Mouse (Mus musculus): Measurements from ENCODE around the gene Olfr328. TPM values are rescaled to one million over a fixed set of nuclear protein-coding genes. Genes with fewer than 3 reads are reported as not detected.
"Not testable (repeated sequence)": the region's sequence is repeated elsewhere in the genome, so short reads cannot be mapped to it uniquely, and the experiment has no call there.

The Olfr328 gene
- polyA plus RNA-seq, 1 experiment from 2014 or later = 0.12 TPM

- not testable (repeated sequence) for H3K27ac ChIP-seq (ENCODE audit: low read length); ATAC-seq (ENCODE audit: insufficient number of reproducible peaks, insufficient read depth, low FRiP score, low read depth); H3K9ac ChIP-seq (replicated peaks; ENCODE audit: low read depth, low read length); H3K4me3 ChIP-seq (ENCODE audit: low read depth, low read length); H3K4me1 ChIP-seq (ENCODE audit: control insufficient read depth, insufficient read depth, low read length); H3K4me2 ChIP-seq (replicated peaks; ENCODE audit: low read depth, low read length); H3K27me3 ChIP-seq (ENCODE audit: control insufficient read depth, insufficient read depth, low read length); H3K9me3 ChIP-seq (ENCODE audit: control insufficient read depth, low read depth, low read length); H3K36me3 ChIP-seq (ENCODE audit: control insufficient read depth, insufficient read depth, low read length)
Observed at GRCm38 (mm10) chr11:58502472-58502871, 53.0 kb downstream of the Olfr328 start, which contains the start of gene Olfr331. Gene Olfr331, minus strand, starts transcription at chr11:58502572.

Other genes starting within 250 kb of the Olfr328 start
- 19.8 and 21.3 TPM in 2 replicates for gene Zfp692, start 248.6 kb downstream of the Olfr328 start, polyA plus RNA-seq (2014; fragmentation: Nextera tagmentation; extraction: Ambion mirVana)
- gene Zfp672, start 225.3 kb downstream of the Olfr328 start, polyA plus RNA-seq (2014; fragmentation: Nextera tagmentation; extraction: Ambion mirVana) = 41.8 and 44.9 TPM in 2 replicates
- gene Sh3bp5l, start 224.9 kb downstream of the Olfr328 start, polyA plus RNA-seq (2014; fragmentation: Nextera tagmentation; extraction: Ambion mirVana) = 22.4 and 24.2 TPM in 2 replicates
- 32.0 and 42.9 TPM in 2 replicates for gene Lypd8, start 176.6 kb downstream of the Olfr328 start, polyA plus RNA-seq (2014; fragmentation: Nextera tagmentation; extraction: Ambion mirVana)
- gene 1810065E05Rik, start 134.5 kb downstream of the Olfr328 start, polyA plus RNA-seq (2014; fragmentation: Nextera tagmentation; extraction: Ambion mirVana) = not detected in 2 replicates
- not detected in 2 replicates for gene Gm12253, start 123.1 kb downstream of the Olfr328 start, polyA plus RNA-seq (2014; fragmentation: Nextera tagmentation; extraction: Ambion mirVana)
- not detected in 2 replicates for gene Lypd9, start 102.7 kb downstream of the Olfr328 start, polyA plus RNA-seq (2014; fragmentation: Nextera tagmentation; extraction: Ambion mirVana)
- gene Olfr30, start 93.4 kb downstream of the Olfr328 start, polyA plus RNA-seq (2014; fragmentation: Nextera tagmentation; extraction: Ambion mirVana) = not detected in 2 replicates
- not detected in 2 replicates for gene Olfr332, start 63.1 kb downstream of the Olfr328 start, polyA plus RNA-seq (2014; fragmentation: Nextera tagmentation; extraction: Ambion mirVana)
- gene Olfr331, start 53.1 kb downstream of the Olfr328 start, polyA plus RNA-seq (2014; fragmentation: Nextera tagmentation; extraction: Ambion mirVana) = not detected in 2 replicates
- not detected in 2 replicates for gene Olfr330, start 20.8 kb downstream of the Olfr328 start, polyA plus RNA-seq (2014; fragmentation: Nextera tagmentation; extraction: Ambion mirVana)
- not detected in 2 replicates for gene Olfr329-ps, start 9.2 kb downstream of the Olfr328 start, polyA plus RNA-seq (2014; fragmentation: Nextera tagmentation; extraction: Ambion mirVana)
- gene Olfr224, start 14.9 kb upstream of the Olfr328 start, polyA plus RNA-seq (2014; fragmentation: Nextera tagmentation; extraction: Ambion mirVana) = not detected in 2 replicates
- not detected in 2 replicates for gene Olfr325, start 22.1 kb upstream of the Olfr328 start, polyA plus RNA-seq (2014; fragmentation: Nextera tagmentation; extraction: Ambion mirVana)
- not detected in 2 replicates for gene Olfr324, start 39.5 kb upstream of the Olfr328 start, polyA plus RNA-seq (2014; fragmentation: Nextera tagmentation; extraction: Ambion mirVana)
- gene 2210407C18Rik, start 60.4 kb upstream of the Olfr328 start, polyA plus RNA-seq (2014; fragmentation: Nextera tagmentation; extraction: Ambion mirVana) = 0.58 and 0.90 TPM in 2 replicates
- gene Olfr323, start 74.9 kb upstream of the Olfr328 start, polyA plus RNA-seq (2014; fragmentation: Nextera tagmentation; extraction: Ambion mirVana) = not detected in 2 replicates
- gene Trim58, start 84.8 kb upstream of the Olfr328 start, polyA plus RNA-seq (2014; fragmentation: Nextera tagmentation; extraction: Ambion mirVana) = 0.14 TPM in 1 of 2 replicates, not detected in the other
- gene Olfr322, start 103.1 kb upstream of the Olfr328 start, polyA plus RNA-seq (2014; fragmentation: Nextera tagmentation; extraction: Ambion mirVana) = not detected in 2 replicates
- gene Olfr320, start 125.5 kb upstream of the Olfr328 start, polyA plus RNA-seq (2014; fragmentation: Nextera tagmentation; extraction: Ambion mirVana) = not detected in 2 replicates
- not detected in 2 replicates for gene Olfr319, start 143.5 kb upstream of the Olfr328 start, polyA plus RNA-seq (2014; fragmentation: Nextera tagmentation; extraction: Ambion mirVana)
- not detected in 2 replicates for gene Olfr318, start 168.4 kb upstream of the Olfr328 start, polyA plus RNA-seq (2014; fragmentation: Nextera tagmentation; extraction: Ambion mirVana)
- gene Olfr317, start 183.6 kb upstream of the Olfr328 start, polyA plus RNA-seq (2014; fragmentation: Nextera tagmentation; extraction: Ambion mirVana) = not detected in 2 replicates
- not detected in 2 replicates for gene Olfr316, start 197.1 kb upstream of the Olfr328 start, polyA plus RNA-seq (2014; fragmentation: Nextera tagmentation; extraction: Ambion mirVana)
- not detected in 2 replicates for gene Olfr315, start 217.6 kb upstream of the Olfr328 start, polyA plus RNA-seq (2014; fragmentation: Nextera tagmentation; extraction: Ambion mirVana)
- gene Olfr314, start 227.3 kb upstream of the Olfr328 start, polyA plus RNA-seq (2014; fragmentation: Nextera tagmentation; extraction: Ambion mirVana) = not detected in 2 replicates
- gene Fam183b, start 246.3 kb upstream of the Olfr328 start, polyA plus RNA-seq (2014; fragmentation: Nextera tagmentation; extraction: Ambion mirVana) = 5.0 and 8.7 TPM in 2 replicates

Measured in stomach, embryonic 14.5 days (tissue).